Mouse (Mus musculus): ENCODE results near the gene Mcrip1. TPM values are rescaled to one million over a fixed set of nuclear protein-coding genes. Genes with fewer than 3 reads are reported as not detected.
"Not testable (repeated sequence)": the region's sequence is repeated elsewhere in the genome, so short reads cannot be mapped to it uniquely, and the experiment has no call there.

Mcrip1 gene
- polyA plus RNA-seq, 1 experiment from 2014 or later: 232 TPM

GRCm38 (mm10) chr11:120565114-120565513, 15.6 kb upstream of the Mcrip1 start:
- no peak overlapping the region for H3K27ac ChIP-seq (ENCODE audit: low read length)
- WGBS: 82% methylated on average over 9 of the region's 9 CpGs
- ATAC-seq (ENCODE audit: low FRiP score, low TSS enrichment): no peak
- no peaks in the 10 kb centered on the region for H3K27me3 ChIP-seq (ENCODE audit: insufficient read depth, low read length)
- H3K4me3 ChIP-seq (ENCODE audit: low read length): no peak overlapping the region
- no peak overlapping the region for H3K4me2 ChIP-seq (replicated peaks; ENCODE audit: low read depth, low read length)
- H3K36me3 ChIP-seq (ENCODE audit: insufficient read depth, low read length): peaks cover 89% of the 10 kb centered on the region
- H3K9me3 ChIP-seq (ENCODE audit: low read length): no peaks in the 10 kb centered on the region
- H3K4me1 ChIP-seq (ENCODE audit: insufficient read depth, low read length): 0 out of 2 replicates have a peak, but pooled peaks cover 5% of the 10 kb centered on the region
- H3K9ac ChIP-seq (replicated peaks; ENCODE audit: low read length): no peak overlapping the region

- no peak overlapping the region for H3K4me3 ChIP-seq (ENCODE audit: low read length)
- peaks cover 91% of the 10 kb centered on the region for H3K36me3 ChIP-seq (ENCODE audit: insufficient read depth, low read length)
- 96% methylated on average over 13 of the region's 13 CpGs for WGBS
- no peak for ATAC-seq (ENCODE audit: low FRiP score, low TSS enrichment)
- H3K4me1 ChIP-seq (ENCODE audit: insufficient read depth, low read length): 0 out of 2 replicates have a peak, but pooled peaks cover 2% of the 10 kb centered on the region
- H3K4me2 ChIP-seq (replicated peaks; ENCODE audit: low read depth, low read length): no peak overlapping the region
- H3K27ac ChIP-seq (ENCODE audit: low read length): no peak overlapping the region
- H3K9me3 ChIP-seq (ENCODE audit: low read length): no peaks in the 10 kb centered on the region
- H3K27me3 ChIP-seq (ENCODE audit: insufficient read depth, low read length): no peaks in the 10 kb centered on the region
- H3K9ac ChIP-seq (replicated peaks; ENCODE audit: low read length): no peak overlapping the region
These were observed 13.4 kb upstream of the Mcrip1 start for GRCm38 (mm10) chr11:120562949-120563348.

GRCm38 (mm10) chr11:120560952-120561728, 11.6 kb upstream of the Mcrip1 start:
- no peak overlapping the region for H3K4me3 ChIP-seq (ENCODE audit: low read length)
- no peaks in the 10 kb centered on the region for H3K27me3 ChIP-seq (ENCODE audit: insufficient read depth, low read length)
- no peak overlapping the region for H3K4me2 ChIP-seq (replicated peaks; ENCODE audit: low read depth, low read length)
- H3K9me3 ChIP-seq (ENCODE audit: low read length): 0 out of 2 replicates have a peak, but pooled peaks cover 5% of the 10 kb centered on the region
- no peak overlapping the region for H3K27ac ChIP-seq (ENCODE audit: low read length)
- WGBS: 92% methylated on average over 13 of the region's 13 CpGs
- peaks cover 73% of the 10 kb centered on the region for H3K36me3 ChIP-seq (ENCODE audit: insufficient read depth, low read length)
- no peak for ATAC-seq (ENCODE audit: low FRiP score, low TSS enrichment)
- no peaks in the 10 kb centered on the region for H3K4me1 ChIP-seq (ENCODE audit: insufficient read depth, low read length)
- H3K9ac ChIP-seq (replicated peaks; ENCODE audit: low read length): no peak overlapping the region

GRCm38 (mm10) chr11:120558843-120559242, 9.3 kb upstream of the Mcrip1 start:
- H3K4me3 ChIP-seq (ENCODE audit: low read length); H3K27ac ChIP-seq (ENCODE audit: low read length); H3K9me3 ChIP-seq (ENCODE audit: low read length); H3K9ac ChIP-seq (replicated peaks; ENCODE audit: low read length); H3K27me3 ChIP-seq (ENCODE audit: insufficient read depth, low read length); H3K4me1 ChIP-seq (ENCODE audit: insufficient read depth, low read length); ATAC-seq (ENCODE audit: low FRiP score, low TSS enrichment); H3K4me2 ChIP-seq (replicated peaks; ENCODE audit: low read depth, low read length): not testable (repeated sequence)
- 90% methylated on average over 6 of the region's 6 CpGs for WGBS
- H3K36me3 ChIP-seq (ENCODE audit: insufficient read depth, low read length): peaks cover 52% of the 10 kb centered on the region

GRCm38 (mm10) chr11:120555260-120555659, 5.7 kb upstream of the Mcrip1 start:
- WGBS: 66% methylated on average over 2 of the region's 2 CpGs
- peaks cover under 1% of the 10 kb centered on the region; the same call in 1 of the 2 replicates for H3K4me1 ChIP-seq (ENCODE audit: insufficient read depth, low read length)
- no peak for ATAC-seq (ENCODE audit: low FRiP score, low TSS enrichment)
- H3K9me3 ChIP-seq (ENCODE audit: low read length): 0 out of 2 replicates have a peak, but pooled peaks cover 5% of the 10 kb centered on the region
- no peak overlapping the region for H3K9ac ChIP-seq (replicated peaks; ENCODE audit: low read length)
- no peak overlapping the region for H3K4me2 ChIP-seq (replicated peaks; ENCODE audit: low read depth, low read length)
- H3K36me3 ChIP-seq (ENCODE audit: insufficient read depth, low read length): peaks cover 16% of the 10 kb centered on the region
- H3K4me3 ChIP-seq (ENCODE audit: low read length): no peak overlapping the region
- no peaks in the 10 kb centered on the region for H3K27me3 ChIP-seq (ENCODE audit: insufficient read depth, low read length)
- H3K27ac ChIP-seq (ENCODE audit: low read length): no peak overlapping the region

- no peak overlapping the region for H3K9ac ChIP-seq (replicated peaks; ENCODE audit: low read length)
- ATAC-seq (ENCODE audit: low FRiP score, low TSS enrichment): no peak
- no peaks in the 10 kb centered on the region for H3K27me3 ChIP-seq (ENCODE audit: insufficient read depth, low read length)
- H3K27ac ChIP-seq (ENCODE audit: low read length): no peak overlapping the region
- 80% methylated on average over 7 of the region's 7 CpGs for WGBS
- 0 out of 2 replicates have a peak, but pooled peaks cover 5% of the 10 kb centered on the region for H3K9me3 ChIP-seq (ENCODE audit: low read length)
- peaks cover 11% of the 10 kb centered on the region for H3K36me3 ChIP-seq (ENCODE audit: insufficient read depth, low read length)
- peaks cover 4% of the 10 kb centered on the region for H3K4me1 ChIP-seq (ENCODE audit: insufficient read depth, low read length)
- H3K4me2 ChIP-seq (replicated peaks; ENCODE audit: low read depth, low read length): no peak overlapping the region
- no peak overlapping the region for H3K4me3 ChIP-seq (ENCODE audit: low read length)
These were observed 5.3 kb upstream of the Mcrip1 start for GRCm38 (mm10) chr11:120554834-120555233.

GRCm38 (mm10) chr11:120552736-120553135, 3.2 kb upstream of the Mcrip1 start:
- Histone ChIP-seq H3K9ac (replicated peaks; ENCODE audit: low read length) (no peak overlapping the region), H3K27ac (ENCODE audit: low read length) (no peak overlapping the region), H3K4me1 (ENCODE audit: insufficient read depth, low read length) (peaks cover 16% of the 10 kb centered on the region), H3K9me3 (ENCODE audit: low read length) (0 out of 2 replicates have a peak, but pooled peaks cover 5% of the 10 kb centered on the region), H3K4me2 (replicated peaks; ENCODE audit: low read depth, low read length) (no peak overlapping the region), H3K4me3 (ENCODE audit: low read length) (no peak overlapping the region), H3K36me3 (ENCODE audit: insufficient read depth, low read length) (no peaks in the 10 kb centered on the region), H3K27me3 (ENCODE audit: insufficient read depth, low read length) (no peaks in the 10 kb centered on the region)
- WGBS: 72% methylated on average over 5 of the region's 5 CpGs
- no peak for ATAC-seq (ENCODE audit: low FRiP score, low TSS enrichment)

- H3K36me3 ChIP-seq (ENCODE audit: insufficient read depth, low read length): no peaks in the 10 kb centered on the region
- H3K9me3 ChIP-seq (ENCODE audit: low read length): no peaks in the 10 kb centered on the region
- 88% methylated on average over 28 of the region's 28 CpGs for WGBS
- H3K27me3 ChIP-seq (ENCODE audit: insufficient read depth, low read length): no peaks in the 10 kb centered on the region
- H3K4me3 ChIP-seq (ENCODE audit: low read length): peak within 1 kb of the TSS; percentile 95
- no peak for ATAC-seq (ENCODE audit: low FRiP score, low TSS enrichment)
- peak within 1 kb of the TSS; percentile 97 for H3K9ac ChIP-seq (replicated peaks; ENCODE audit: low read length)
- peaks cover 22% of the 10 kb centered on the region for H3K4me1 ChIP-seq (ENCODE audit: insufficient read depth, low read length)
- peak within 1 kb of the TSS; percentile 95 for H3K4me2 ChIP-seq (replicated peaks; ENCODE audit: low read depth, low read length)
- H3K27ac ChIP-seq (ENCODE audit: low read length): peak within 1 kb of the TSS; percentile 96
These were observed 1.4 kb upstream of the Mcrip1 start, which contains the start of gene Ppp1r27 for GRCm38 (mm10) chr11:120550810-120551440. Gene Ppp1r27, minus strand, starts transcription at chr11:120551132.

GRCm38 (mm10) chr11:120549986-120550809, 671 bp upstream of the Mcrip1 start:
- Histone ChIP-seq H3K27me3 (ENCODE audit: insufficient read depth, low read length) (no peaks in the 10 kb centered on the region), H3K9me3 (ENCODE audit: low read length) (no peaks in the 10 kb centered on the region), H3K27ac (ENCODE audit: low read length) (peak overlapping the region; percentile 96), H3K36me3 (ENCODE audit: insufficient read depth, low read length) (no peaks in the 10 kb centered on the region), H3K9ac (replicated peaks; ENCODE audit: low read length) (peak overlapping the region; percentile 97), H3K4me2 (replicated peaks; ENCODE audit: low read depth, low read length) (peak overlapping the region; percentile 95), H3K4me1 (ENCODE audit: insufficient read depth, low read length) (peaks cover 29% of the 10 kb centered on the region), H3K4me3 (ENCODE audit: low read length) (peak overlapping the region; percentile 95)
- 49% methylated on average over 11 of the region's 11 CpGs for WGBS
- ATAC-seq (ENCODE audit: low FRiP score, low TSS enrichment): peak; percentile 54; the same call in 1 of the 2 replicates
